Mouse (Mus musculus) liver, embryonic 16.5 days (tissue): ENCODE measurements around the gene Ints7. TPM values are rescaled to one million over a fixed set of nuclear protein-coding genes. Genes with fewer than 3 reads are reported as not detected.

Source experiments
- ATAC-seq: fragments of 200-750 bp; cut with Nextera tagmentation; 2 replicates; pipeline ENCODE4 v1.8.0; 2017; ENCODE audit warnings: low read depth, mild to moderate bottlenecking, moderate number of reproducible peaks, moderate library complexity
- H3K27ac ChIP-seq: fragments of 300-500 bp; sonication (generic); 2 replicates; pipeline ENCODE4 v1.5.1; 2014; ENCODE audit warnings: mild to moderate bottlenecking, low read length
- H3K27me3 ChIP-seq: fragments of 300-500 bp; sonication (generic); 2 replicates; pipeline ENCODE4 v1.6.1; 2014; ENCODE audit warnings: low read depth, low read length, mixed read lengths; ENCODE audit not compliant: control insufficient read depth, insufficient read depth
- H3K36me3 ChIP-seq: fragments of 300-500 bp; sonication (generic); 2 replicates; pipeline ENCODE4 v1.6.1; 2014; ENCODE audit warnings: mild to moderate bottlenecking; ENCODE audit not compliant: control insufficient read depth, insufficient read depth
- H3K4me1 ChIP-seq: fragments of 300-500 bp; sonication (generic); 2 replicates; pipeline ENCODE4 v1.6.1; 2014; ENCODE audit warnings: low read depth, low read length, mixed read lengths; ENCODE audit not compliant: control insufficient read depth
- H3K4me2 ChIP-seq: fragments of 300-500 bp; sonication (generic); 2 replicates; pipeline ENCODE4 v1.6.1; 2014; ENCODE audit warnings: low read depth, low read length, mixed read lengths
- H3K4me3 ChIP-seq: fragments of 300-500 bp; sonication (generic); 2 replicates; pipeline ENCODE4 v1.5.1; 2014; ENCODE audit warnings: low read depth, mild to moderate bottlenecking, low read length
- H3K9ac ChIP-seq: fragments of 300-500 bp; sonication (generic); 2 replicates; pipeline ENCODE4 v1.6.1; 2014; ENCODE audit warnings: low read depth, low read length
- H3K9me3 ChIP-seq: fragments of 300-500 bp; sonication (generic); replicated peaks from 2 replicates; pipeline ENCODE4 v1.6.1; 2016; ENCODE audit warnings: low read length; ENCODE audit not compliant: control insufficient read depth
- WGBS: fragments of 180-500 bp; shearing (Covaris S2); extraction: QIAGEN DNeasy Blood & Tissue Kit; methylation state at CpG from one replicate; pipeline ENCODE4 v1.1.7; 2014; ENCODE audit not compliant: insufficient replicate concordance; 5-methylcytosine and 5-hydroxymethylcytosine counted together
- polyA plus RNA-seq: library from polyadenylated mRNA; unstranded; fragments of >200 nt; fragmentation: Nextera tagmentation; extraction: Ambion mirVana; gene quantifications from 2 replicates; pipeline ENCODE4 v1.2.1, GENCODE M21; 2015

Ints7 gene
- polyA plus RNA-seq, 1 experiment from 2014 or later, result 17.3 TPM

DNA sequence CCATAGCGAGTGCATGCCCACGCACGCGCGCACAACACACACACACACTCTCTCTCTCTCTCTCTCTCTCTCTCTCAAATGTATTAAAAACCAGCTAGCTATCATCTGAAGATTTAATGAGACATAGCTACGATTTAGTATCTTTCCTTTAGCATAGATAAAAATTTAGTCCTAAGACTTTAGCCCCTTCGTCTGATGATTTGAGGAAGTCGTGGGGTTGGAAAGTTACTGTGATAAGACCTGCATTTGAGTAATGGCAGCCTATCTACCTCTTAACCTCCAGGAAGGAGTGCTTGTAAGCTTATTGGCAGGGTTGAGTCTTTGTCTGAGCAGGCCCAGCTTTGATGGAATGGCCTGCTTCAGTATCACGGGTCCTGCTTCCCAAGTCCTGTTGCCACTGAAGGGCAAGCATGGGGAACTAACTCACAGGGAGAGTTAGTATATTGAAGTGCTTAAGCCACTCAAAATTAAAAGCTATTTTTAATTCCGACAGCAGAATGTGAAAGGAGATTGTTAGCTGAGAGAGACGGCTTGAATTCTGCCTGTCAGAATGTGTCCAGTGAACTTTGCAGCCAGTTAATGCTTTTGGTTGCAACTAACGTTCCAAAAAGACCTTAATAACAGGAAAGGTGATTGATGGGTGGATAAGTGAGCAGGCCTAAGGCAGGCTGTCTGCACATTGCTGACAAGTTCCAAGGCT lies 42.8 kb downstream of the Ints7 start:
- no peaks in the 10 kb centered on the region for H3K27me3 ChIP-seq
- H3K9me3 ChIP-seq, result no peaks in the 10 kb centered on the region
- H3K4me1 ChIP-seq, result no peaks in the 10 kb centered on the region
- no peak overlapping the region for H3K27ac ChIP-seq
- H3K9ac ChIP-seq, result no peak overlapping the region
- H3K4me3 ChIP-seq, result no peak overlapping the region
- H3K36me3 ChIP-seq, result peaks cover 79% of the 10 kb centered on the region
- H3K4me2 ChIP-seq, result no peak overlapping the region
- whole genome bisulfite sequencing, result 76% methylated on average over 12 of the region's 12 CpGs
- no peak for ATAC-seq

DNA sequence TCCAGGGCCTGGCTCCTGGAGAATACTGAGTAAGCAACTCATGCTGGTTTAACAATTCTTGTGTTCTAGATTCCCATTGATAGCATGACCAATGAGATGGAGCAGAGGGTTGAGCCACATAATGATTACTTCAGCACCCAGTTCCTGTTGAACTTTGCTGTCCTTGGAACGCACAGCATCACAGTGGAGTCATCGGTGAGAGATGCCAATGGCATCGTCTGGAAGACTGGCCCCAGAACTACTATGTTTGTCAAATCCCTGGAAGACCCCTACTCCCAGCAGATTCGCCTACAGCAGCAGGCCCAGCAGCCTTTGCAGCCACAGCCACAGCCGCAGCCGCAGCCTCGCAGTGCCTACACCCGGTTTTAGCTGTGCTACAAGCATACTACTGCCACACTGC lies 45.7 kb downstream of the Ints7 start:
- Histone ChIP-seq H3K36me3 (peaks cover 54% of the 10 kb centered on the region), H3K27me3 (no peaks in the 10 kb centered on the region), H3K4me3 (no peak overlapping the region), H3K9me3 (no peaks in the 10 kb centered on the region), H3K27ac (no peak overlapping the region), H3K9ac (no peak overlapping the region), H3K4me2 (no peak overlapping the region), H3K4me1 (no peaks in the 10 kb centered on the region; the same call in 1 of the 2 replicates)
- no peak for ATAC-seq
- 82% methylated on average over 8 of the region's 8 CpGs for WGBS

DNA sequence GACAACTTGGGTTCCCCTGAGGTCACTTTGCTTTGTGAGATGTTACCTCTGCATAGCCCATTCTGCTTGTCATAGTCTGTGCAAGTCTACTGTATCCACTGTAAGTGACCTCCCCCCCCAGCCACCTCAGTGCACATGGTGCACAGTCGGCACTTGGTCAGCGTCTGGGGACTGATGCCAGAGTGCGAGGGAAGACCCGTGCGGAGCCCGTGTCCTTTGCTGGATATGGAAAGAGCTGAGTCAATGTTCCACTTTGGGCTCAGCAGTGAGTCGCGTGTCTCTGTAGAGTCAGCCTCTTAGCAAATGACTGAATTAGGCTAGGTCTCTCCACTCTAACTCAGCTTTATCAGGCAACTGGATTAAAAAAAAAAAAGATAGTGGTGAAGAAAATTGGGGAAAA lies 47.4 kb downstream of the Ints7 start:
- ATAC-seq, result no peak
- no peak overlapping the region for H3K9ac ChIP-seq
- WGBS, result 85% methylated on average over 8 of the region's 8 CpGs
- H3K36me3 ChIP-seq, result peaks cover 41% of the 10 kb centered on the region
- no peaks in the 10 kb centered on the region for H3K27me3 ChIP-seq
- H3K4me1 ChIP-seq, result no peaks in the 10 kb centered on the region; the same call in 1 of the 2 replicates
- H3K4me2 ChIP-seq, result no peak overlapping the region
- H3K27ac ChIP-seq, result no peak overlapping the region
- no peak overlapping the region for H3K4me3 ChIP-seq
- H3K9me3 ChIP-seq, result no peaks in the 10 kb centered on the region

DNA sequence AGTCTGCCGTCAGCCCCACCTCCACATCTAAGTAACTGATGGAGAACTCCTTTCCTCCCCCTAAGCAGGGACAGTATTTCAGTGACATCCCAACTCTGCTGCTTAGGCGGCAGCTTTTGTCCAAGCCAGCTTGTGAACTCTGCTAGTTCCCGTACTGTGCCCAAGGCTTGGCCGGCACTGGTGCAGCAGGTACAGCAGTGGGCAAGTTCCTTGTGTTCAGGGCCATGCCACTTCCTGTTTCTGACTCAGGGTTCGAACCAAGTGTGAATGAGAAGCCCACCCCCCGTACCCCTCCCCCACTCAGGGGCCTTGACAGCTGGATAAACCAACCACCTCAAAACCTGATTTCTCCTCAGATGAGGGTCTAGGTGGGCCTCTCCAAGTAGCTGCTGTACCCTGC lies 49.1 kb downstream of the Ints7 start:
- Histone ChIP-seq H3K9ac (no peak overlapping the region), H3K36me3 (peaks cover 30% of the 10 kb centered on the region), H3K27me3 (no peaks in the 10 kb centered on the region), H3K4me3 (no peak overlapping the region), H3K27ac (no peak overlapping the region), H3K9me3 (no peaks in the 10 kb centered on the region), H3K4me2 (no peak overlapping the region), H3K4me1 (peaks cover 3% of the 10 kb centered on the region)
- ATAC-seq, result no peak
- WGBS, result 48% methylated on average over 6 of the region's 6 CpGs

DNA sequence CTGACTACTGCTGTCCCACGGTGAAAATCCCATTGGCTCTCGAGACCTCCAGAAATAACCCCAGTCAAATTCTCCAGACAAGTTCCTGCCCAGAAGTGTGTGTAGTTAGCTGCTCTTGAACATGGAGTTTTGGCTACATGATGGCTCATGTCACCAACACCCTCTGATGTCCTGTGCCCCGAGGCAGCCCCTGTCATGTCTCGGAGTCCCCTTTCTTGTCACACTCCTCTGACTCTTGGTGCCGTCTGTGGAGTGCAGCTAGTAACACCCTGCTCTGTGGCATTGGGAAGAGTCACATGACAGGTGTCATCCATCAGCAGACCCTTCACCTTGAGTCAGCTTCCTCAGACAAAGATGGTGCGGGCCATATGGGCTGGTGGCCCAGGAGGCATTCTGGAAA lies 49.6 kb downstream of the Ints7 start:
- 62% methylated on average over 6 of the region's 6 CpGs for WGBS
- Histone ChIP-seq H3K27me3 (no peaks in the 10 kb centered on the region), H3K27ac (no peak overlapping the region), H3K4me1 (peaks cover 3% of the 10 kb centered on the region), H3K9me3 (no peaks in the 10 kb centered on the region), H3K36me3 (peaks cover 25% of the 10 kb centered on the region), H3K4me2 (no peak overlapping the region), H3K4me3 (no peak overlapping the region), H3K9ac (no peak overlapping the region)
- ATAC-seq, result no peak

- no peak overlapping the region for H3K27ac ChIP-seq
- H3K4me2 ChIP-seq, result no peak overlapping the region
- H3K4me1 ChIP-seq, result peaks cover 3% of the 10 kb centered on the region
- H3K9ac ChIP-seq, result no peak overlapping the region
- no peaks in the 10 kb centered on the region for H3K27me3 ChIP-seq
- H3K36me3 ChIP-seq, result peaks cover 19% of the 10 kb centered on the region
- no peak for ATAC-seq
- WGBS, result 21% methylated on average over 4 of the region's 4 CpGs
- no peak overlapping the region for H3K4me3 ChIP-seq
- no peaks in the 10 kb centered on the region for H3K9me3 ChIP-seq
Observed at GRCm38 (mm10) chr1:191625620-191626019, 50.2 kb downstream of the Ints7 start.

DNA sequence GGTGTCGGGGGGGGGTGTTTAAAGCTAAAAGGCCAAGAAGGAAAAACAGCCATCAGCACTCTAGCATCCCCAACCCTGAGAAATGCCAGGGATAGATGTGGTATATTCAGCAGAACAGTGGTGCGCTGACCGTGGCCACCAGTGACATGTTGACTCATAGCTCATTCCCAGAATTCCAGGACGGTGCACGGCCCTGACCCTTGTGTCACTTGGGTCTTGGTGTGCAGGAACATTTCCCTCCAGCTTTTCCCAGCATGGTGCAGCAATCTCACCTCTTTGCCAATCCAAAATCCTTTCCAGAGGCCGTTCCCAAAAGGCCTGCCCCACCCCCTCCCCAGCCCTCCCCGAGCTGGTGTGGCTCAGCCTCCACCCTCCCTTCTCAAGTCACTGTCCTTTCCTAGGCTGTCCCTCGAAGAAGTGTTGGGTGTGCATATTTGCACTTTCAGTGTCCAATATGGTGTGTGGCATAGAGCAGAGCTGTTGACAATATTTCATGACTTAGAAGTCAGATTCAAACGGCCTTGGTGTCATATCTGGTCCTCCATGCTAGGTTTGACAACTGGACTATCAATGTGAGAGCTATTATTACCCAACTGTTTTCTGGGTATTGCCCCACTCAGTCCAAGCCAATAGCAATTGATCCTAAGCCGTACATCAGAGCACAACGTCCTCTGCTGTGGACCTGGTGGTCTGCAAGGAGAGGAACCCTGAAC lies 53.2 kb downstream of the Ints7 start:
- Histone ChIP-seq H3K4me2 (no peak overlapping the region), H3K4me3 (no peak overlapping the region), H3K4me1 (peaks cover 3% of the 10 kb centered on the region), H3K9me3 (no peaks in the 10 kb centered on the region), H3K9ac (no peak overlapping the region), H3K27me3 (no peaks in the 10 kb centered on the region), H3K27ac (no peak overlapping the region), H3K36me3 (no peaks in the 10 kb centered on the region)
- peak; percentile 33; the same call in 1 of the 2 replicates for ATAC-seq
- whole genome bisulfite sequencing, result 53% methylated on average over 11 of the region's 11 CpGs

GRCm38 (mm10) chr1:191629170-191629636 lies 53.8 kb downstream of the Ints7 start:
- peaks cover 3% of the 10 kb centered on the region for H3K4me1 ChIP-seq
- H3K27ac ChIP-seq, result no peak overlapping the region
- no peak overlapping the region for H3K9ac ChIP-seq
- no peaks in the 10 kb centered on the region for H3K36me3 ChIP-seq
- H3K4me2 ChIP-seq, result no peak overlapping the region
- no peaks in the 10 kb centered on the region for H3K9me3 ChIP-seq
- 60% methylated on average over 3 of the region's 3 CpGs for WGBS
- no peaks in the 10 kb centered on the region for H3K27me3 ChIP-seq
- H3K4me3 ChIP-seq, result no peak overlapping the region
- no peak for ATAC-seq

DNA sequence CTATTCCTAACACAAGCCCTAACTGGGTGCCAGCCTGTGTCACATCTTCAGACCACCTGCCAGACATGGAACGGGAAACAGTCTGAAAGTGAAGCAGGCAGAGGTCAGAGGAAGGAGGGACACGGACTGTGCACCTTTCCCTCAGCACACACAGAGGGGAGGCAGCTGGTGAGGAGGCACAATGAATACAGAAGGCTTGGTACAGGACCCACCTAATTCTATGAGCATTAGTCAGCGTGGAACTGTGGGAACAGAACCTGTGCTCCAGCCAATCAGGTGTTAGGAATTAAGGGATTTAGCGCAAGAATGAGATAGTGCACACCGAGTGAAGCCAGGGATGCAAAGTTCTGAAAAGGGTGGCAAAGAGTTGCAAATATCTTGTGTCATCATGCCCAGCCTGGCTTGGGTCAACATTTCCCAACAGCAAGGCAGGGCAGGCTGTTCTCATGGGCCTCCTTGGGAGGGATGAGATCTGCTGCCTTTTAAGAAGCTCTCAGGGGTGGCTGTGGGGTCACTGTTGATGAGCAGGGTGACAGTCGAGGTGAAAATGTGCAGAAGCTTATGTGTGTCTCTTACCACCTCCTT lies 57.2 kb downstream of the Ints7 start:
- H3K36me3 ChIP-seq, result no peaks in the 10 kb centered on the region
- H3K4me2 ChIP-seq, result no peak overlapping the region
- H3K4me1 ChIP-seq, result peaks cover 3% of the 10 kb centered on the region; the same call in 1 of the 2 replicates
- WGBS, result 55% methylated on average over 6 of the region's 6 CpGs
- H3K27me3 ChIP-seq, result no peaks in the 10 kb centered on the region
- no peak overlapping the region for H3K9ac ChIP-seq
- ATAC-seq, result no peak
- no peak overlapping the region for H3K4me3 ChIP-seq
- no peak overlapping the region for H3K27ac ChIP-seq
- no peaks in the 10 kb centered on the region for H3K9me3 ChIP-seq
